Mouse (Mus musculus) olfactory bulb, adult 2 months (tissue): ENCODE results near the gene Polr2g. TPM values are rescaled to one million over a fixed set of nuclear protein-coding genes. Genes with fewer than 3 reads are reported as not detected.

Experiments
- H3K27ac ChIP-seq: fragments of 200-500 bp; 2 replicates; pipeline ENCODE4 v1.5.1; 2012; ENCODE audit warnings: low read depth, low read length; ENCODE audit not compliant: insufficient read depth
- H3K4me1 ChIP-seq: fragments of 200-500 bp; 2 replicates; pipeline ENCODE4 v1.6.1; 2012; ENCODE audit warnings: low read length; ENCODE audit not compliant: control insufficient read depth, insufficient read depth
- H3K4me3 ChIP-seq: fragments of 200-500 bp; 2 replicates; pipeline ENCODE4 v1.5.1; 2012; ENCODE audit warnings: mild to moderate bottlenecking, low read depth, low read length, moderate library complexity; ENCODE audit not compliant: insufficient read depth
- CTCF ChIP-seq: fragments of 200-500 bp; IDR thresholded peaks from 2 replicates; pipeline ENCODE4 v1.5.1; 2012; ENCODE audit warnings: low read depth, mild to moderate bottlenecking, low read length, moderate library complexity; ENCODE audit not compliant: insufficient read depth
- POLR2A ChIP-seq: fragments of 200-500 bp; IDR thresholded peaks from 2 replicates; pipeline ENCODE4 v1.6.1; 2012; ENCODE audit warnings: mild to moderate bottlenecking, low read depth, low read length, moderate library complexity; ENCODE audit not compliant: insufficient read depth
- WGBS: fragments of 180-500 bp; shearing (Covaris S2); methylation state at CpG from one replicate; pipeline ENCODE4 v1.1.7; 2018; 5-methylcytosine and 5-hydroxymethylcytosine counted together
- polyA plus RNA-seq: library from polyadenylated mRNA; stranded (reverse); fragments of >200 nt; gene quantifications from 2 replicates; pipeline ENCODE4 v1.2.4, GENCODE M21; 2012; ENCODE audit warnings: low replicate concordance; ENCODE audit not compliant: missing spikeins, insufficient read depth, insufficient read length

The Polr2g gene
- polyA plus RNA-seq, 1 experiment = not detected

DNA sequence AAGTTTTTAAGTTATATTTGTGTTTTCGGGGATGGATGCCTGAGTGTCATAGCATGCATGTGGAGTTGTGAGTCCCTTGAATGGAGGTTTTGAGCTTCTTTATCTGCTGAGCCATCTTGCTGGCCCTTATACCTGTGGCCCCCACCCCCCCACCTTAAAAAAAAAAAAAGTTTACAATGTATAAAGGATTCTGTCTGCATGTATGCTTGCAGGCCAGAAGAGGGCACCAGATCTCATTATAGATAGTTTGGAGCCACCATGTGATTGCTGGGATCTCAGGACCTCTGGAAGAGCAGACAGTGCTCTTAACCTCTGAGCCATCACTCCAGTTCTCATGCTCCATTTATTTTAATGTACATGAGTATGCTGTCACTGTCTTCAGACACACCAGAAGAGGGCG is 51.0 kb downstream of the Polr2g start:
- H3K4me3 ChIP-seq = no peak overlapping the region
- no peak for TF ChIP-seq CTCF
- 77% methylated on average over 2 of the region's 2 CpGs for WGBS

GRCm38 (mm10) chr19:8745382-8745781 is 53.0 kb downstream of the Polr2g start:
- Histone ChIP-seq H3K27ac (no peak overlapping the region), H3K4me3 (no peak overlapping the region), H3K4me1 (peaks cover 13% of the 10 kb centered on the region)
- TF ChIP-seq CTCF = no peak
- no peak for TF ChIP-seq POLR2A
- WGBS = 95% methylated on average over 1 of the region's 1 CpGs

More for the DNA sequence above, 51.0 kb downstream of the Polr2g start:
- Histone ChIP-seq H3K4me1 (peaks cover 3% of the 10 kb centered on the region; the same call in 1 of the 2 replicates), H3K27ac (no peak overlapping the region)

Other genes starting within 250 kb of the Polr2g start
- not detected in 2 replicates for gene Slc22a8, start 207.3 kb downstream of the Polr2g start, polyA plus RNA-seq
- not detected in 2 replicates for gene Slc22a6, start 180.5 kb downstream of the Polr2g start, polyA plus RNA-seq
- gene Chrm1, start 134.8 kb downstream of the Polr2g start, polyA plus RNA-seq = not detected in 2 replicates
- gene Slc3a2, start 75.2 kb downstream of the Polr2g start, polyA plus RNA-seq = not detected in 2 replicates
- not detected in 2 replicates for gene Wdr74, start 62.8 kb downstream of the Polr2g start, polyA plus RNA-seq
- gene 1700092M07Rik, start 57.9 kb downstream of the Polr2g start, polyA plus RNA-seq = not detected in 2 replicates
- gene Stx5a, start 57.2 kb downstream of the Polr2g start, polyA plus RNA-seq = 609 TPM in 1 of 2 replicates, not detected in the other
- gene Nxf1, start 41.5 kb downstream of the Polr2g start, polyA plus RNA-seq = not detected in 2 replicates
- not detected in 2 replicates for gene Tmem223, start 27.6 kb downstream of the Polr2g start, polyA plus RNA-seq
- not detected in 2 replicates for gene Tmem179b, start 24.1 kb downstream of the Polr2g start, polyA plus RNA-seq
- not detected in 2 replicates for gene Taf6l, start 12.2 kb downstream of the Polr2g start, polyA plus RNA-seq
- gene Zbtb3, start 4.0 kb upstream of the Polr2g start, polyA plus RNA-seq = not detected in 2 replicates
- not detected in 2 replicates for gene Ttc9c, start 20.8 kb upstream of the Polr2g start, polyA plus RNA-seq
- 134 and 194 TPM in 2 replicates for gene Hnrnpul2, start 21.4 kb upstream of the Polr2g start, polyA plus RNA-seq
- gene AC129217.1, start 31.2 kb upstream of the Polr2g start, polyA plus RNA-seq = not detected in 2 replicates
- gene Bscl2, start 38.9 kb upstream of the Polr2g start, polyA plus RNA-seq = not detected in 2 replicates
- gene Gng3, start 40.6 kb upstream of the Polr2g start, polyA plus RNA-seq = not detected in 2 replicates
- not detected in 2 replicates for gene Lrrn4cl, start 52.2 kb upstream of the Polr2g start, polyA plus RNA-seq
- gene Ubxn1, start 72.9 kb upstream of the Polr2g start, polyA plus RNA-seq = 403 TPM in 1 of 2 replicates, not detected in the other
- gene Uqcc3, start 82.3 kb upstream of the Polr2g start, polyA plus RNA-seq = not detected in 2 replicates
- gene Lbhd1, start 85.2 kb upstream of the Polr2g start, polyA plus RNA-seq = not detected in 2 replicates
- not detected in 2 replicates for gene Gm49403, start 85.4 kb upstream of the Polr2g start, polyA plus RNA-seq
- gene 1810009A15Rik, start 90.3 kb upstream of the Polr2g start, polyA plus RNA-seq = not detected in 2 replicates
- gene Gm49416, start 90.3 kb upstream of the Polr2g start, polyA plus RNA-seq = not detected in 2 replicates
- not detected in 2 replicates for gene Ints5, start 94.4 kb upstream of the Polr2g start, polyA plus RNA-seq
- gene Ganab, start 99.5 kb upstream of the Polr2g start, polyA plus RNA-seq = not detected in 2 replicates
- not detected in 2 replicates for gene B3gat3, start 121.8 kb upstream of the Polr2g start, polyA plus RNA-seq
- not detected in 2 replicates for gene Rom1, start 130.8 kb upstream of the Polr2g start, polyA plus RNA-seq
- not detected in 2 replicates for gene Eml3, start 131.0 kb upstream of the Polr2g start, polyA plus RNA-seq
- gene Mta2, start 143.3 kb upstream of the Polr2g start, polyA plus RNA-seq = not detected in 2 replicates
- gene Tut1, start 155.3 kb upstream of the Polr2g start, polyA plus RNA-seq = not detected in 2 replicates
- 678 TPM in 1 of 2 replicates, not detected in the other for gene Eef1g, start 168.5 kb upstream of the Polr2g start, polyA plus RNA-seq
- gene Ahnak, start 190.7 kb upstream of the Polr2g start, polyA plus RNA-seq = not detected in 2 replicates